Mouse (Mus musculus) CH12F3 (cell line): ENCODE measurements around the gene Olfr322.

ENCODE experiments used
- in situ Hi-C: fragments of 300-500 bp; cut with MboI; formaldehyde crosslinking; loops from 2 replicates; pipeline ENCODE4 v1.14.3; 2020; ENCODE audit warnings: low sequenced_read_pairs

The Olfr322 gene

DNA sequence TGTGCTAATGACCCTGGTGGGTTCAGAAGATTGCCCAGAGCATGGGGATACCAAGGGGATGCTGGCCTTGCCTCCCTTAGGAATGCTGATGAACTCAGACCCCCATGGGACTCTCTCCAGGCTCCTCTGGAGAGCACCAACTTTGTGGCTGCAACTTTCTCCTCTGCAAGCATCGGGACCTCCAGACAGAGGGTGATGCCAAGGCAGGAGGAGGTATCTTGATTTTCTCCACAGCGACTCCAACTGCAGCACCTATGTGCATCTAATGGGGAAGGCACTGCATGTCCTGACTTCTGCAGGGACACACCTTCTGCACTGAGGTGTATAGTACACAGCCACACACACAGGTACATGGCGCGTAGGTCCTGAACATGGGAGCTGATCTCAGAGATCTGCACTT lies at the start of gene Olfr322:
TSS of gene Olfr322 (plus strand) at position 187 of the 400 bp plus-strand sequence.
- in situ Hi-C loops, result no loop called here

DNA sequence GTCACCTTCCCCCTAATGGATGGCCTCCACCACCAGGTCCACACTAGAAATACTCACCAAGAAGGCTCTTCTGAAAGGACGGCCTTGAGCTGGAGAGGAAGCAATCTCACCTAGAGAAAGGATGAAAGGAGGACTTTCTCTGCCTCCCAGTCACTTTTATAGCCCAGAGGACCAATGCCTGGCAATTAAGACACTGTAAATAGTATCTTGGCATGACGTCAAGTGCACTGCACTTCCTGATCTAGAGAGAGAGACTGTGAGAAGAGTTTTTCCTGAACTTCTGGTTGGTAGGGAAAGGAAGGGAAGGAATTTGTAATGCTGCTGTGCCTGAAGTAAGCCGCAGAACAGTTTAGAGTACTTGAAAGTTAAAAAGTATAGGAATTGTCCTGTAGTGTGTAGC lies 45.2 kb upstream of the Olfr322 start:
- in situ Hi-C loops, result no loop called here

DNA sequence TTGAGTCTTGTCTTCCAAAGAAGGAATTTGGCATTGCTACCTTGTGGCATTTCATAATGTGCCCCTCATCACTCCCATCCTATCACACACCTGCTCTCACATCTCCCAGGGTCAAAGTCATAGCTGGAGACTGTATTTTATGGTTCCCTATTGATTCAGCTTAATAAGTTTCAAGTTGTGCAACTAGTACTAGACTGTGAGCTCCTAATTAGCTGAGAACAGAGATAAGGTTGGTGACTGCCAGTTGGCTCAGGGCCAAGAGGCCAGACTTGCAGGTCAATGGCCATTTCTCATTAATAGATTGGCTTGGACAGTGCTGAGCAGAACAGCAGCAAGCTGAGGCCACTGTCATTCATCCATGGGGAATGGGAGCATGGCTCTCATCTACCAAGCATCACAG lies 44.1 kb upstream of the Olfr322 start:
- in situ Hi-C loops, result no loop called here

DNA sequence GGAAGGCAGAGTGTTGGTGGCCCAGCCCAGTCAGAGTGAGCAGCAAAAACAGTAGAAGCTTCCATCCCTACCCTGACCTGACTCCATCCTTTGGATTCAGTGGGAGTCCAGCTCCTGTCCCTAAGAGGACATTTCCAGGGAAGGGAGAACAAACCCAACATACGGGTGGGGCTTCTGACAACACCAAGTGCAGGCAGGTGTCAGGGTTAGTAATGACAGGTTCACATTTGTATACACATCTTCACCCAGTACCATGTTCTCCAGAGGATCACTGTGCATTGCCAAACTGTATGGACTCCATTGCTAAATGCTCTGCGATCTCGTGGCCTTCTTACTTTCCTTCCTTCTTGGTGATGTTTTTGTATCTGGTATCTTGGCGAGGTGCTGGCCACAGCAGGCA lies 42.6 kb upstream of the Olfr322 start, which contains the start of gene 2210407C18Rik:
TSS of gene 2210407C18Rik (minus strand) at position 101 of the 400 bp plus-strand sequence.
- in situ Hi-C loops, result no loop called here

DNA sequence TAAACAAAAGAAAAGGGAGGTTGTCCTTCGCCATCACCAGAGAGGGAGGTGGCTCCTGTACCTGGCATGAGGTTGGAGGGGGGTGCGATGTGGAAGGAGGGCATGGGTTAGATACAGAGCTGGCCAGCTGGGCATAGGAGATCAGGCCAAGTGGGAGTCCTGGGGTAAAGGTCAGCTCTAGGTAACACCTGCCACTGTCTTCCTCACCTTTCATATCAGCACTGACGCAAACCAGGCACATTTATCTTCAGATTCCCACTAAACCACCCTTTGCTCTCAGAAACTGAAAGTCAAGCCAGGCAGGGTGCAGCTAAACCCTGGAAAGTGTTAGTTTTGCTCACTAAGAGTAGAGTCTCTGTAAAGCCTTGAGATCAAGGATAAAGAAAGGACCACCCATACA lies 40.2 kb upstream of the Olfr322 start:
- in situ Hi-C loops, result no loop called here

DNA sequence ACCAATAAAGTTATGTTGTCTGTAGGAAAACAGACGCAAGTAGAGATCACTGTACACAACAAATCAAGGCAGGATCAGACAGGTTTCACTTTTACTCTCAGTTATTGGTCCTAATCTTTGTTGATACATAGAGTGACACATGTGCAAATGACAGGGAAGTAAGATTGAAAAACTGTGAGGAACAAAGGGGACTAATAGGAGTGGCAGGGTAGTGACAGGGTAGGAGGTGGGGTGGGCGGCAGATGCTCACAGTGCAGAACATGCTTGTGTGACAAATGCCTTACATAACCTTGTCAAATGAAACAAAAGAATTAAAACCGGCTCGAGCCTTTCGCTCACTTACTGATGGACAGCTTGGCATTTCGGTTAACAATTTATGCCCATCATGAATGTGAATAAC lies 39.8 kb upstream of the Olfr322 start:
- in situ Hi-C loops, result no loop called here

DNA sequence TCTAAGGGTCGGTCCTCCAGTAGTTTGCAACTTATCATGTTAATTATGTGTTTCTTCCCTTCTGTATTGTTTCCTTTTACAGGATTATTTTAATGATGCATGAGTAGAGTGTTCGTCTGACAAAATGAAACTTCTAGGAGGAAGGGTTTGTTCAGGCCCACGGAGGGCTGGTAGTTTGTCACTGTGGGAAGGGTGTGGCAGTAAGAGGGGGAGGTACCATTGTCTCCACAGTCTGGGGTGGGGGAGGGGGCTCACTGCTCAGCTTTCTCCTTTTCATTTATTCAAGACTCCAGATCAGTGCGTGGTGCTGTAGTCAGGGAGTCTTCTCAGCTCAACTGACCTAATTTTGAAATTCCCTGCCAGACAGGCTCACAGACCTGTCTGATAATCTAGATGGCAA lies 32.4 kb upstream of the Olfr322 start:
- in situ Hi-C loops, result loop anchor here (25.0 kb wide), 1 partner anchor 389 kb away; no protein-coding TSS in a partner anchor

DNA sequence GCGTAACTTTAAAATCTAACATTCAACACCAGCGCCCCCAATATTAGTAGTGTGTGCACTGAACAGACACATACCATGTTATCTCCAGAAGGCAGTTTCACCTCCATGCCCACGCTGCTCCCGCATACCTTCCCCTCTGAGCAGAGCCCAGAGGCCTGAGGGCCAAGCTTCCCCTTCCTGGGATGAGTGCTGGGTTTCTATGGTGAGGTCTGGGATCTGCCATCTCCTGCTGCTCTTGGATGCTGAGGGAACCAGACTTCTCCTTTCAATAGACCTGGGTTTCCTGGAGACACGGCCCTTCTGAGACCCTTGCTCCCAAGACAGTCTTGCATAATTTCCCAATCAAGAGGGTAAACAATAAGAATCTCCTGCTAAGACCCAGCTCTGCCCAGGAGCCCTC lies 28.2 kb upstream of the Olfr322 start, which contains the start of gene Olfr323:
TSS of gene Olfr323 (minus strand) at position 101 of the 400 bp plus-strand sequence.
- in situ Hi-C loops, result loop anchor here (25.0 kb wide), 1 partner anchor 393 kb away; no protein-coding TSS in a partner anchor

DNA sequence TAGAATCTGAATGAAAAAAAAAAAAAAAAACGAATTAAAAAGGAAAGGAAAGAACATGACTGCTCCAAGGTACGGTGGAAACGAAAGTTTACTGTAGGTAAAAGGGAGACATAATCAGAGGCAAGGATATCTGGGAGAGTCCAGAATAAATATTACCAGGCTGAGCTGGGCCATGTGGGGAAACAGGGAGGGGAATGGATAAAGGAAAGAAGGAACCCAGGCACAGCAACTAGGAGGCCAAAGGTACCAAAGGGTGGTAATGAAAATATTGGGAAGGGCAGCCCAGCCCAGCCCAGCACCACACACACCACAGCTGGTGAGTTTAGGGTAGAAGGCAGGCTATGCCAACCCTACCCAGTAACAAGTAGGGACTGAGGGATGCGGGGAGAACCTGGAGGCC lies 23.7 kb upstream of the Olfr322 start:
- in situ Hi-C loops, result loop anchor here (25.0 kb wide), 1 partner anchor 398 kb away; no protein-coding TSS in a partner anchor

DNA sequence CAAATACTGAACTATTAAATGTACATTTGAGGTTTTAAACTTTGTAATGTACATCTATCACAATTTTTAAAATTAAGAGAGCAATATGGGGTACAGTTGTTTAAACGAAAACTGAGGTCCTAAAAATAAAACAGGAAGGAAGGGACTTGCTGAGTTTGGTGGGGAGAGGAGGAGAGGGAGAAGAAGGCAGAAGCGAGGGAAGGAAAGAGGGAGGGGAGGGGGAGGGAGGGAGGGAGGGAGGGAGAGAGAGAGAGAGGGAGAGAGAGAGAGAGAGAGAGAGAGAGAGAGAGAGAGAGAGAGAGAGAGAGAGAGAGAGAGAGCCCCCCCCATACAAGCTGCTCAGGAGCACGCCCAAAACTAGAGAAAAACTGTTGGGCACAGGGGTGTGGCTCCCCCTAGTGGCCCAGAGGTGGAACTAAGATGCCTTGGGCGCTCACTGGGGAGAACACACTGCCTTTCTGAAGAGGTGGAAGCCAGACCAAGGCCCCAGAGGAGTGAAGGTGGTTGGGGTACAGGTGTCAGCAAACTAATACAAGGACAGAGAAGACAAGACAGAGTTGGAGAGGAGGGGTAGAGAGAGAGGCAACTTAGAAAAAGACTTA lies 22.1 kb upstream of the Olfr322 start:
- in situ Hi-C loops, result loop anchor here (25.0 kb wide), 1 partner anchor 399 kb away; no protein-coding TSS in a partner anchor

DNA sequence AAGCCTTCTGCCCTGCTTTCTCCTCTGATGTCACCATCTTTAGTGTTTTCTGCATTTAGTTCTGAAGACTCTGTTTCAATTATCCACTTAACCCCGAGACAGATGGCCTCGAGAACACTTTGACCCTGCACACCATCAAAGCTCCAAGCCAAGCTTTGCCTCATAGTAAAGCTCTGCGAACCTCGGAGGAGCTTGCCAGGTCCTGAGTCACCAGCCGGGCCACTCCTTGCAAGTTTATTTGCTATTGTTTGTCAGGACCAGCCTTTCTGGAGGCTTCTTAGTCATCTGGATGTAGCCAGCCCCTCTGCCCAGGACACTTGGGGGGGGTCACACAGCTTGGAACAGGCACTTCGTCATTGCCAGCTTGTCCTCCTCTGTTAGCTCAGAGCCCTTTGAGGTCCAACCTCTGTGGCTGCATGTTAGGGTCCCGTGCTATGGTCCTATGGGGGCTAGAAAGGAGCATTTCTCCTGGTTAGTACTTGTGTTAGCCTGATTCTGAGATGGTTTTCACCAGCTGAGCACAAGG lies 20.3 kb upstream of the Olfr322 start:
- in situ Hi-C loops, result loop anchor here (25.0 kb wide), 1 partner anchor 401 kb away; no protein-coding TSS in a partner anchor

DNA sequence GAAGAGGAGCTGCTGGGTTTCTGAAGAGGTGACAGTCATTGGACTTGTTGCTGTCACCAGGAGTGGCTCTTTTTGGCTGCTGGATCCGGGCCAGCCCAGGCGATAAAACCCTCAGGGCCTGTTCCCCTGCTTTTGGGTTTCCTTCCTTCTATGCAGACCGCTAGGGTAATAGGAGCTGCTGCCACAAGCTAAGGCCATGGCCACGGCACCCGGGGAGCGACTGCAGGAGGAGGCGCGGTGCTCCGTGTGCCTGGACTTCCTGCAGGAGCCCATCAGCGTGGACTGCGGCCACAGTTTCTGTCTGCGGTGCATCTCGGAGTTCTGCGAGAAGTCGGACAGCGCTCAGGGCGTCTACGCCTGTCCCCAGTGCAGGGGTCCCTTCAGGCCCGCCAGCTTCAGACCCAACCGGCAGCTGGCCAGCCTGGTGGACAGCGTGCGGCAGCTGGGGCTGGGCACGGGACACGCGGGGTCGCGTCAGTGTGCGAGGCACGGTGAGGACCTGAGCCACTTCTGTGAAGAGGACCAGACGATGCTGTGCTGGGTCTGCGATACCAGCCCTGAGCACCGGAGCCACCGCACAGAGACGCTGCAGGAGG lies 18.2 kb upstream of the Olfr322 start, which contains the start of gene Trim58:
TSS of gene Trim58 (plus strand) at position 194 of the 596 bp plus-strand sequence.
- in situ Hi-C loops, result loop anchor here (25.0 kb wide), 1 partner anchor 403 kb away; no protein-coding TSS in a partner anchor

DNA sequence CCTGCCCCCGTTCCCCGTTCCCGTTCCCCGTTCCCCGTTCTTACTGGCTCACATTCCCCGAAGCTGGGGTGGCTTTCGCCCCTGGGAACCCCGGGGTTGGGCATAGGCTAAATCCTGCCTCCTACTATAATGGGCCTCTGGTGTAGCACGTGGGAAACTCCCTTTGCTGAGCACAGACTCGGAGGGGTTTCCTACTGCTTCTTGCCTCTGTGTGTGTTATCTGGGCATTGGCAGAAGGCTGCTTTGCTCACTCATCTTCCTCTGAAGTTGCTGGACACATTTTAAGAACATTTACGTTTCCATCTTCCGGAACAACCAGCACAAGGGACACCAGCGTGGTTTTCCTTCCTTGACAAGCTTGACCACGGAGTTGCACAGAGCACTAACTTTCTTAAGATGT lies 17.5 kb upstream of the Olfr322 start:
- in situ Hi-C loops, result loop anchor here (25.0 kb wide), 1 partner anchor 404 kb away; no protein-coding TSS in a partner anchor

DNA sequence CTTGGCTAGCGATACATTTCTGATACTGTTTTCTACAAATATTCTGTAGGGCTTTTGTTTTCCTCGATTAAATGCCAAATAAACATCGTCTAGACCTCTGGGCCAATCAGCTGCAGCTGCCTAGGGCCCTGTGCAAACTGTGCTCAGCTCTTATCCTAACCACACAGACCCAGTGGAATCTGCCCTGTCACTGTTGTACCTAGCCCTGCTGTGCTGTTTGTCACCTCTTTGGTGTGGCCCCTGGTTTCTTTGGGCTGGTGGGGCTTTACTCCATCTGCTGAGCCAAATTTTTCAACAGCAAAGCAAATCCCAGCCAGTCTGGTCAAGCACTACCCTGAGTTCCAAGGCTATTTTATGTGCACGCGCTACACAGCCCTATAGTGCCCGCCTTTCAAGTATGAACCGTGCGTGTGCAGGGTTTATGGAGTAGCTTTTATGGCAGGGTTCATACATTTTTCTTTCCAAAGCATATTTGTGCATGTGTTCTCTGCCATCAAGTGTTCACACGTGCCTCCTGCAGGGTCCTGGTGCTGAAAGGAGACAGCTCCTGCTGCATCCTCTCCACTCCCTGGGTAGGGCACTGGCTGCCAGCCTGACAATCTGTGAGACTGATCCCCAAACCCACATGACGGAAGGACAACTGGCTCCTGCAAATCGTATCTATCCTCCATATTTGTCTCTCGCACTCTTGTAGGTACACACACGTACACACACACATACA lies 16.8 kb upstream of the Olfr322 start:
- in situ Hi-C loops, result loop anchor here (25.0 kb wide), 1 partner anchor 404 kb away; no protein-coding TSS in a partner anchor

DNA sequence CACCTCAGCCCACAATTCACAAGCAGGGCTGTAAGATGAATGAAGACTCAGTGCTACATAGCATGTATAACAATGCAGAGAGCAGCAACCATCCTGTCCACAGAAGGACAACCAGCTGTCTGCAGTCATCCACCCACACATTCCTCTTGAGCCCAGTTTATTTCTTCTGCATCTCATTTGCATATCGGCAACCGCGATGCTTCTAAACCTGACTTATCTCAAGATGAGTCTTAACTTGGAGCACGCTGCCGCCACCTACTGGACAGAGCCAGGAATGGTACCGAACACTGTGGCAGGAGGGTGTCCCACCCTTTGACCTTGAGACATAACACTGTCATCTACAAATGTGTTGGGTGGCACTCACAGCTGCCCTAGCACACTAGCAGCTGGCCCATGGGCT lies 15.2 kb upstream of the Olfr322 start:
- in situ Hi-C loops, result loop anchor here (25.0 kb wide), 1 partner anchor 406 kb away; no protein-coding TSS in a partner anchor

DNA sequence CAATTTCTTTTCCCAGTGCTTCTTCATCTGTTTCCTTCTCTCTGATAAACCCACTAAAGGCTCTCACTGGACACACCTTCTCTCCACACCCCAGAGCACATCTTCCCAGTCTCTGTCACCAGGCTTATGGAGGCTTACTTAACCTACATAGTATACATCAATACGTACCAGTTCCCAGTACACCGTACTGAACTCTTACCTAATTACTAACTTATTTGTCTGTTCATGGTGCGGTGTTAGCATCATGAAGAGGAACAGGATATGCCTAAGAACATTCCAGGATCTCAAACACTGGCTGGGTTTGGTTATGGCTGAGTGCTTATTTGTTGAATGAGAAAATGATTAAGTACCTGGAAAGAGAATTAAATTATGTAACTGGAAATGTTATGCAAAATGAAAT lies 3.4 kb upstream of the Olfr322 start:
- in situ Hi-C loops, result no loop called here

DNA sequence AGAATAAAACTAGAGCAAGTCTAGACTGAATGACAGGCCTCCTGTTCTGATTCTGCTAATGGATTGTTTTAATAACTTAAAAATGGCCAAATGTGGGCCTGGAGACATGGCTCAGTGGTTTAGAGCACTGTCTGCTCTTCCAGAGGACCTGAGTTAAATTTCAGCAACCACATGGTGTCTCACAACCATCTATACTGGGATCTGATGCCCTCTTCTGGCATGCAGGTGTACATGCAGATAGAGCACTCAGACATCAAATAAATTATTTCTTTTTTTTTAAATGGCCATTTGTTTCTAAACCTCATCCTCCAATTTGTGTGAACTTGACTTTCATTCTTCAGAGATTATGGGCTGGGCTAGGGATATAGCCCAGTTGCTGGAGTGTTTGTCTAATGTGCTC lies 10.7 kb downstream of the Olfr322 start:
- in situ Hi-C loops, result no loop called here

DNA sequence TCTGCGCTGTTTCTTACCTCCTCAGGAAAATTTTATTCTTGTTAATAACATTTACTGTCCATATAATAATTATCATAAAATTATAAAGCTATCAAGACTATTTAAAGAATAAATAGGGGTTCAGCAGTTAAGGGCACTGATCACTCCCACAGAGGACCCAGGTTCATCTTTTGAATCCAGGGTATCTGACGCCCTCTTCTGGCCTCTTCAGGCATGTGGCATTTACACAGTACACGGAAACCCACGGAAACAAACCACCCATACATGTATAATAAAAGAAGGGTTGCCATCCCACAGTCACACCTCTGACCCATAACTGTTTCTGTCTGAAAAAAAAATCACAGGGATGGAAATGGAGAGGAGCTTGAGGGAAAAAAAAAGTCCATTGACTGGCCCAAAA lies 13.2 kb downstream of the Olfr322 start:
- in situ Hi-C loops, result no loop called here

DNA sequence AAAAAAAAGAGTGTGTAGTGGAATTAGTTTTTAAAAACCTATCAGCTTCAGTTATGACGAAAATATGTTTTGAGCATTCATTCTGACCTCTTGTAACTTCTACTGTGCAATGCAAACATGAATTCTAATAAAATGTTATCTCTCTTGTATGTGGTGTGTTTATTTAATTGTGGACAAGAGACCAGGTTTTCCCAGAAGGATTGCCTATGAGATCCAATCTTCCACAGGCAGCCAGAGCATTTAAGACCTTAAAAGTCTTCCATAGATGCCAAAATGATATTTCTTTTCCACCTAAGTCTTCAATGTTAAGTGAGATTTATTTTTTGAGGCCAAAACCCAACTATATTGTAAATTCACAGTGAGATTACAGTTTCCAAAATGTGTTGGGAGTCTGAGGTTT lies 22.2 kb downstream of the Olfr322 start, which contains the start of gene Olfr320:
TSS of gene Olfr320 (plus strand) at position 301 of the 400 bp plus-strand sequence.
- in situ Hi-C loops, result no loop called here

DNA sequence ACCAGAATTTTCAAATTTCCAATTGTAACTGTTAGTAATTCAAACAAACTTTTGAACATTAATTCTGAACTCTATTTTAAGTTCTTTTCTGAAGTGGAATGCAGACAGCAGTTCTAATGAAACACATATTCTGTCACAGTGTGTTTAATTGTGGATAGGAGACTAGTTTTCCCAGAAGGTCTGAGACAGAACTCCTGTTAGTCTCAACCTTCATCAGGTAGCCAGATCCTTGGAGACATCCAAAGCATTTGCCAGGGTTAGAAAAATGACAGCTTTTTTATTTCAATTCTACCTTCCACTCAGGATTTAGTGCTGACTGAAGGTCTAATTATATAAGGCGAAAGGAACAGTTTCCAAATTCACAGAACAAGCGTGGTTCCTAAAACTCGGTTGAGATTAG lies 40.3 kb downstream of the Olfr322 start, which contains the start of gene Olfr319:
TSS of gene Olfr319 (plus strand) at position 301 of the 400 bp plus-strand sequence.
- in situ Hi-C loops, result no loop called here

DNA sequence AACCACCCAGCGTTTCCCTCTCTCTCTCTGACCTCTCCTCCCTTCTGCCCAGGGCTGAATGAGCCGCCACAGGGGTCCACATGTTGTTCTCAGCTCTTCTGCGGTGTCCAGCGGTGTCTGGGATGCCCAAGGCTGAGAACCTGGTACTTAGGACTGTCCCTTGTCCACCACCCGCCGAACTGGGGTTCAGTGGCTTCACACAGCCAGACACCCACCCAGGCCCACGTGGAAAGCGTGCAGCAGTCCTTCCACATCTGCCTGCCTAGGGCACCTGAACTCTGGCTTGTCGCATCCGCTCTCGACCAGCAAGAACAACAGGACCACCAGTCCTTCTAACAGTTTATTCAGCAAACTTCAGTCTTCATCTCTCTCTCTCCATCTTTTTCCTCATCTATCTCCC lies 50.5 kb downstream of the Olfr322 start:
- in situ Hi-C loops, result no loop called here
